Mouse (Mus musculus) kidney, postnatal 0 days (tissue): ENCODE results near the gene Hvcn1. TPM values are rescaled to one million over a fixed set of nuclear protein-coding genes. Genes with fewer than 3 reads are reported as not detected.
"Not testable (repeated sequence)": the region's sequence is repeated elsewhere in the genome, so short reads cannot be mapped to it uniquely, and the experiment has no call there.

Experiments
- ATAC-seq: fragments of 200-750 bp; cut with Nextera tagmentation; replicated peaks from 2 replicates; pipeline ENCODE4 v1.8.0; 2017; ENCODE audit warnings: low read depth, moderate number of reproducible peaks, moderate TSS enrichment, moderate library complexity; ENCODE audit not compliant: low FRiP score
- DNase-seq: peaks from one replicate; pipeline ENCODE4 v3.0.0-alpha.2; 2016; ENCODE audit warnings: low spot score
- H3K27ac ChIP-seq: fragments of 300-500 bp; sonication (generic); 2 replicates; pipeline ENCODE4 v1.5.1; 2014; ENCODE audit warnings: mild to moderate bottlenecking
- H3K27me3 ChIP-seq: fragments of 300-500 bp; sonication (generic); 2 replicates; pipeline ENCODE4 v1.6.1; 2014; ENCODE audit warnings: low read length, mixed read lengths; ENCODE audit not compliant: insufficient read depth
- H3K36me3 ChIP-seq: fragments of 300-500 bp; sonication (generic); 2 replicates; pipeline ENCODE4 v1.6.1; 2014; ENCODE audit warnings: low read length, mixed read lengths; ENCODE audit not compliant: insufficient read depth
- H3K4me1 ChIP-seq: fragments of 300-500 bp; sonication (generic); replicated peaks from 2 replicates; pipeline ENCODE4 v1.6.1; 2014; ENCODE audit warnings: antibody characterized with exemption, low read length, mixed read lengths; ENCODE audit not compliant: insufficient read depth
- H3K4me2 ChIP-seq: fragments of 300-500 bp; sonication (generic); 2 replicates; pipeline ENCODE4 v1.6.1; 2014; ENCODE audit warnings: mild to moderate bottlenecking, low read length, moderate library complexity, mixed read lengths
- H3K4me3 ChIP-seq: fragments of 300-500 bp; sonication (generic); replicated peaks from 2 replicates; pipeline ENCODE4 v1.5.1; 2014; ENCODE audit warnings: low read depth, low read length
- H3K9ac ChIP-seq: fragments of 300-500 bp; sonication (generic); 2 replicates; pipeline ENCODE4 v1.6.1; 2014; ENCODE audit warnings: low read depth, low read length
- H3K9me3 ChIP-seq: fragments of 300-500 bp; sonication (generic); replicated peaks from 2 replicates; pipeline ENCODE4 v1.6.1; 2016; ENCODE audit warnings: low read length, inconsistent platforms, mixed read lengths
- CTCF ChIP-seq: IDR thresholded peaks from 2 replicates; pipeline ENCODE4 v1.5.1; 2016; ENCODE audit warnings: antibody characterized with exemption, low read depth, mild to moderate bottlenecking, moderate library complexity
- WGBS: fragments of 180-500 bp; shearing (Covaris S2); extraction: QIAGEN DNeasy Blood & Tissue Kit; methylation state at CpG from one replicate; pipeline ENCODE4 v1.1.7; 2014; 5-methylcytosine and 5-hydroxymethylcytosine counted together
- polyA plus RNA-seq: library from polyadenylated mRNA; unstranded; fragments of >200 nt; fragmentation: Nextera tagmentation; extraction: Ambion mirVana; gene quantifications from 2 replicates; pipeline ENCODE4 v1.2.1, GENCODE M21; 2015

The Hvcn1 gene
- polyA plus RNA-seq, 1 experiment from 2014 or later, result 12.2 TPM

DNA sequence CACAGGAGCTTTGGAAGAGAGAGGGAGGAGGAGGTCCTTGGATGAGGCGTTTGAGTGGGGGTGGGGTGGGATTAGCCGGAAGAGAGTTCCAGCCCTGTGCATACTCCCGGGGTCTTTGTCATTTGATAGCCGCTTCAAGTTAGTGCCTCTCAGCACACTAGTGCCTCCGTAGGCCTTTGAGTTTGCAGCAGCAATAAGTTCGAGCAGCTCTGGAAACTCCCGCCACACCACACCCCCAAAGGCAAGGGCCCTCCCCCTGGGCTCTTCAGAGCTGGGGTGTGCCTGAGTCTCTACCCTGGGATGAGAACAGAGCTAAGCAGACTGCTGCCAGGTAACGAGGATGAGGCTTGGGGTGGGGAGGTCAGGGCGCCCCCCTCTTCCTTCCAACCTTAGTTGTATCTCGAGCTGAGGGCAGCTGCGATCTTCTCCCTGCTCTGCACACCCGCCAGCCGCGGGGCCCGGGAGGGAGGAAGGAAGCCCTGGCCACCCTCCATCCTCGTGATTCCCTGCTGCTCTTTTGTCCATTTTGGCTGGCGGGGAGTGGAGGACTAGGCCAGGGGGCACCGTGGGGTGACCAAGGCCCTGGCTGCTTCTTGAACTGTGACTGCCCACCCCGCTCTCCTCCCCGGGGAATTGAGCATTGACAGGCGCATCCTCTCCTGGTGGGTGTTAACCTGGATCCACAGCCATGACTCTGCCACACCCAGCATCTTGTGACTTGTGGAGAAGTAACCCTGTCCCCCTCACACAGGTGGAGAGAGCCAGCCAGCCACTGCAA is 3.2 kb downstream of the Hvcn1 start:
- H3K9ac ChIP-seq, result peak overlapping the region; percentile 48; the same call in 1 of the 2 replicates
- ATAC-seq, result peak; percentile 76
- WGBS, result 5% methylated on average over 17 of the region's 21 CpGs

DNA sequence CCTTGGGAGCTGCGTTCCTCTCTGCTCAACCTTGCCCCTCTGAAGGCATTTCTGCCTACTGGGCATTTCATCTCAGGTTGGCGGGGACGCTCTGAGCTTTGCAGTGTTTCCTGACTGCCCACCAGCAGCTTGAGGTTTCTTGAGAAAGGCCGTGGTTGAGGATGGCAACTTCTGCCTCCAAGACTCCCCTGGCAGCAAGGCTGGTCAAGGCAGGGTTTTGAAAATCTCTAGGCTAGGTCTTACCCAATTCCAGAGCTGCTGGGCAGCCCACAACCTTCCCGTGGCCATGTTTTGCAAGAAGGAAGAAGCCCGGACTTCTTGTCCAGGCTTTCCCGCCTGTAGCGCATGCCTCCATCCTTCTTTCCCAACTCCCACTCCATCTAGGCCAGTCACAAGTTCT is 4.3 kb downstream of the Hvcn1 start:
- Histone ChIP-seq H3K27me3 (no peaks in the 10 kb centered on the region), H3K9me3 (no peaks in the 10 kb centered on the region), H3K4me1 (0 out of 2 replicates have a peak, but pooled peaks cover 3% of the 10 kb centered on the region), H3K9ac (no peak overlapping the region), H3K27ac (no peak overlapping the region), H3K4me3 (no peak overlapping the region), H3K4me2 (no peak overlapping the region), H3K36me3 (no peaks in the 10 kb centered on the region)
- WGBS, result 90% methylated on average over 8 of the region's 8 CpGs
- no peak for DNase-seq
- TF ChIP-seq CTCF, result no peak
- no peak for ATAC-seq

More for the DNA sequence above, 3.2 kb downstream of the Hvcn1 start:
- Histone ChIP-seq H3K4me3 (peak overlapping the region; percentile 33), H3K27ac (peak overlapping the region; percentile 68), H3K27me3 (no peaks in the 10 kb centered on the region), H3K4me2 (peak overlapping the region; percentile 62), H3K9me3 (no peaks in the 10 kb centered on the region), H3K4me1 (0 out of 2 replicates have a peak, but pooled peaks cover 3% of the 10 kb centered on the region), H3K36me3 (no peaks in the 10 kb centered on the region)
- peak; percentile 93 for DNase-seq
- TF ChIP-seq CTCF, result peak; percentile 16; the same call in 1 of the 2 replicates

- TF ChIP-seq CTCF, result no peak
- no peak overlapping the region for H3K9ac ChIP-seq
- no peaks in the 10 kb centered on the region for H3K36me3 ChIP-seq
- no peak overlapping the region for H3K4me2 ChIP-seq
- no peak for ATAC-seq
- WGBS, result 80% methylated on average over 8 of the region's 8 CpGs
- no peak for DNase-seq
- no peak overlapping the region for H3K4me3 ChIP-seq
- 0 out of 2 replicates have a peak, but pooled peaks cover 3% of the 10 kb centered on the region for H3K4me1 ChIP-seq
- no peaks in the 10 kb centered on the region for H3K27me3 ChIP-seq
- H3K27ac ChIP-seq, result no peak overlapping the region
- H3K9me3 ChIP-seq, result no peaks in the 10 kb centered on the region
Measured at GRCm38 (mm10) chr5:122212125-122212524, 5.5 kb downstream of the Hvcn1 start.

- ATAC-seq, result not testable (repeated sequence)
Measured at GRCm38 (mm10) chr5:122212820-122213219, 6.2 kb downstream of the Hvcn1 start.

GRCm38 (mm10) chr5:122213861-122214260 is 7.3 kb downstream of the Hvcn1 start:
- H3K4me3 ChIP-seq, result no peak overlapping the region
- H3K9ac ChIP-seq, result no peak overlapping the region
- 0 out of 2 replicates have a peak, but pooled peaks cover 3% of the 10 kb centered on the region for H3K4me1 ChIP-seq
- H3K36me3 ChIP-seq, result no peaks in the 10 kb centered on the region
- ATAC-seq (no peak), DNase-seq (no peak)
- no peak overlapping the region for H3K4me2 ChIP-seq
- H3K27me3 ChIP-seq, result no peaks in the 10 kb centered on the region
- no peak overlapping the region for H3K27ac ChIP-seq
- 83% methylated on average over 6 of the region's 6 CpGs for WGBS
- H3K9me3 ChIP-seq, result no peaks in the 10 kb centered on the region
- no peak for TF ChIP-seq CTCF

More at GRCm38 (mm10) chr5:122212820-122213219, 6.2 kb downstream of the Hvcn1 start:
- H3K9ac ChIP-seq, H3K4me2 ChIP-seq, H3K4me1 ChIP-seq, H3K4me3 ChIP-seq, H3K36me3 ChIP-seq, H3K9me3 ChIP-seq, H3K27ac ChIP-seq, DNase-seq, H3K27me3 ChIP-seq: not testable (repeated sequence)
- TF ChIP-seq CTCF, result peak; percentile 36
- 100% methylated on average over 1 of the region's 1 CpGs for WGBS

- H3K36me3 ChIP-seq, result no peaks in the 10 kb centered on the region
- no peak overlapping the region for H3K4me2 ChIP-seq
- no peak overlapping the region for H3K27ac ChIP-seq
- H3K4me3 ChIP-seq, result no peak overlapping the region
- no peaks in the 10 kb centered on the region for H3K27me3 ChIP-seq
- peaks cover 23% of the 10 kb centered on the region; the same call in 1 of the 2 replicates for H3K4me1 ChIP-seq
- no peak for TF ChIP-seq CTCF
- WGBS, result 81% methylated on average over 6 of the region's 6 CpGs
- ATAC-seq, result no peak
- no peaks in the 10 kb centered on the region for H3K9me3 ChIP-seq
- H3K9ac ChIP-seq, result no peak overlapping the region
- no peak for DNase-seq
Measured at GRCm38 (mm10) chr5:122217636-122218035, 11.0 kb downstream of the Hvcn1 start.
